Mouse (Mus musculus) urinary bladder, adult 18-20 months (tissue): ENCODE measurements at regions not wholly inside any gene's neighbourhood (a gene's known extent, or its start where the extent isn't known, plus 50 kb on each side); places are given as distances from the start of the nearest gene placed in this dataset.

Experiments
- DNase-seq, 2 experiments: peaks; one replicate each; pipeline ENCODE4 v3.0.0; 2022; ENCODE audit warnings: low spot score in 2 of 2, mixed read lengths in 2 of 2

DNA sequence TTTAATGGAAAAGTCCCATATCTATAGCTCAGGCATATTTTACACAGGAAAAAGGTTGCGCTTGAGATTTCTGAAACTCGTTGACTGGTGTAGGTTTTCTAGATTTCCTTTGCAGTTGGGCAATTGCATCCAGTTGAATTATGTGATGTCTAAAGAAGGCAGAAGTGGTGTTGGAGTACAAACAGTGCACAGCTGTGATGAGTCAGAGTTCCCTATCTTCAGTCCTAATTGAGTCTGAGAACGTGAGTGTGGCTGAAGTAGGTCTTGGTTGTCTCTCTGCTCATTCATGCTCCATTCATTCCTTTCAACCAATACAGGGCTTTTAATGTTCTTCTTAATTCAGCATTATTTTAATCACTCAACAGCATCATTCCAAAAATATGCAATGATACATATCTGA, 142.9 kb upstream of the Dpyd start:
- DNase-seq, result no peak

GRCm38 (mm10) chr3:118421701-118422100, 140.2 kb upstream of the Dpyd start:
- no peak for DNase-seq

DNA sequence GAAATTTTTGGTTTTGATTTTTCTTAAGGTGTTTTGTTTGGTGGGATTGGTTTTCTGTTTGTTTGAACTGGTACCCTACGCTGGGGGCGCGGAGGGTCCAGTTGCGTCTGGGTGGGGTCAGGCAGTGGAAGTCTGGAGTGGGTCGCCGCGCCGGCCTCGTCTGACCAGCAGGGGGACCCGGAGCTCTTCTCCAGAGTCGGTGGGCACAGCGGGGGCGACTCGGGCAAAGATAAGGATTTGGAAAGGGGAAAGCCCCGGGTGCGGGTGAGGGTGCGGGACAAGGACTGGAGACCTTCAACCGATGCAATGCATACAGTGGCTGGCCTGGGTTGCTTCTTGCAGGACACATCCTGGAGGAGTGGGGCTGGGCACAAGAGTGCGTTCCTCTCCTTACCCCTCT, 136.2 kb upstream of the Dpyd start:
- DNase-seq, result no peak

GRCm38 (mm10) chr3:118428523-118428922, 133.4 kb upstream of the Dpyd start:
- DNase-seq, result peak in 1 of 2 experiments; percentile 18

DNA sequence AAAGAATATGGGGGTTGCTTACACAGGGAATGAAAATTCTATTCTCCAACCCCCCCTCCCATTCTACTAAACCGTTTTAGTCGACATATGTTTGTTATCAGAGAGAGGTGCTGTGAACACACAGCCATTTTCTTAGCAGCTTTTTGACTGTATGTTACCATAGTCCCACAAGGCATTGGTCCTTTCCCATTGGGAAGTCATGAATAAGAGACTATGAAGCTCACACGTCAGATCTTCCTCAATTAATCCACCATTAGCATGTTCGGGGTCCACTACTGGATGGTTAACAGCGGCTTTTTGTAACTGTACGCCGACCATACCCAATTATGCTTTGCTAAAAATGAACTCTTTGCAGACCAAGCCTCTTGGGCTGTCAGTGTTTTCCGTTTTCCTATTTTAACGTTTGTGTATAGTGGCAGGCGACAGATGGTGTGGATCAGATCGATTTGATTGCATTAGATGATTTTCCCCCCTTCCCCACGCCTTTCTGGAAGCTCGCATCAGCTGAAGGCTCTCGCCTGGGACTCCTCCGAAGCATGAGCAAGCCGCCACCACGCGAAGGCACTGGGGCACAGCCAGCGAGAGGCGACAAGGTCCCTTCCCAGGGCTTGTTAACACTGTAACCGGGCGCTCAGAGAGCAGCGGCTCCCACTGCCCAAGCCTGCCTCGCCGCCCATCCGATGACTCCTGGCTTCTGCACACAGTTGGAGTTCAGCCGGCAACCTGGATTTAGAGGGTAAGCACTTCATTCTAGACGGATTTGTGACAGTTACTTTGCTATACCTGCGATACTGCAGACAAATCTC, 131.9 kb upstream of the Dpyd start:
- DNase-seq, result no peak

DNA sequence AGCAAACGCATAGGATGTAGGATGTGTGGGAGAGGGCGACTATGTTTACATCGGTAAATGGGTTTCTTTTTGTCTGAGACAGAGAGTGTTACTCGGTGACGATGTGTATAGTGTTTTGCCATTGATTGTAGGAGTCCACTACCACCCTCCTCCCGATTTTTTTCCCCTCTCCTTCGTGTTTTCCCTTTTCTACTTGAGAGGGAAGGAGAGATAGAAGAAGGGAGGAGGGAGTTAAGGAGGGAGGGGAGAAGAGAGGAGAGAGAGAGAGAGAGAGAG, 131.4 kb upstream of the Dpyd start:
- no peak for DNase-seq

- DNase-seq, result peak; percentile 31 to 37
Observed at GRCm38 (mm10) chr3:118431031-118431723, 130.8 kb upstream of the Dpyd start.

DNA sequence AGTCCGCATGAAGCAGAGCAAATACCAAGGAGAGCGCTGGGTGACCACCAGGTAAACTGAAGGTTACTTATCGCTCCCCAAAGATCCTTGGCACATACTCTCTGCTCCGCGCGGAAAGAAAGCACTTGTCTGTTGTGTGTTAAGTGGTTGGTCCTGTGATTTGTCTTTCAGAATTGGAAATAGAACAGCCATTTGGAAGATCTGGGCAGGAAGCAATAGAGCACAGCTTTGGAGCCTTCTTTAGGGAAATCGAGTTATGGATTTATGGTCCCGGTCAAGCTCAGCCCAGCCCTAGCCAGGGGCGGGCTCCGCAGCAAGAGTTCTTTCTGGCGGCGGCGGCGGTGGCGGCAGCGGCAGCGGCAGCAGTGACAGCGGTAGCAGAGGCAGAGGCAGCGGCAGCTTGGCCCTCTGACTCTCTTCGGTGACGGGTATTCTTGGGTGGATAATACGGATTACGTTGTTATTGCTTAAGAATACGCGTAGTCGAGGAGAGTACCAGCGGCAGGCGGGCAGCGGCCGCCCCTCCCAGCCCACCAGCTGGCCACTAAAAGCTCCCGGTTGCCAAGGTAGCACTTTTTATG, 128.4 kb upstream of the Dpyd start:
- no peak for DNase-seq

- DNase-seq, result no peak
Observed at GRCm38 (mm10) chr3:118434311-118434710, 127.6 kb upstream of the Dpyd start.

DNA sequence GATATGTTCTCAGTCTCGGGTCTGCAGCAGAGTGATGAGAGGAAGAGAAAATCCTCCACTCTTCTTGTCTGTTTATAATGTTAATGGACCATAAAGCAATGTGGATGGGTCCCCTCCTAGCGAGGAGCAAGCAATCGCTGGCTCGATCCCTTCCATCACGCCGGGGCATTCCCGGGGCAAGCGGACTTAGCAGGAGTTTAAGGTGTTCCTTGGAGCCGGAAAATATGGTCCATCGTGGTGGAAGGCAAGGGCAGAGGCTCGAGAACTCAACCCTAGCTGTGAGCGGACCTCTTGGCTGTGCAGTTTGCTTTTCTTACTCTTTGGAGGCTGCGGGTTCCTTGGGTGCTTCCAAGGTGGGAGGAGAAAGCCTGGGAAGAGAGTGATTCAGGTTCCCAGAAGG, 127.1 kb upstream of the Dpyd start:
- DNase-seq, result no peak

GRCm38 (mm10) chr3:118435248-118435647, 126.7 kb upstream of the Dpyd start:
- DNase-seq, result no peak

- DNase-seq, result no peak
Observed at GRCm38 (mm10) chr3:118443742-118444332, 118.1 kb upstream of the Dpyd start.

GRCm38 (mm10) chr3:118445360-118445759, 116.6 kb upstream of the Dpyd start:
- DNase-seq, result no peak

GRCm38 (mm10) chr3:118459636-118460035, 102.3 kb upstream of the Dpyd start:
- DNase-seq, result no peak

DNA sequence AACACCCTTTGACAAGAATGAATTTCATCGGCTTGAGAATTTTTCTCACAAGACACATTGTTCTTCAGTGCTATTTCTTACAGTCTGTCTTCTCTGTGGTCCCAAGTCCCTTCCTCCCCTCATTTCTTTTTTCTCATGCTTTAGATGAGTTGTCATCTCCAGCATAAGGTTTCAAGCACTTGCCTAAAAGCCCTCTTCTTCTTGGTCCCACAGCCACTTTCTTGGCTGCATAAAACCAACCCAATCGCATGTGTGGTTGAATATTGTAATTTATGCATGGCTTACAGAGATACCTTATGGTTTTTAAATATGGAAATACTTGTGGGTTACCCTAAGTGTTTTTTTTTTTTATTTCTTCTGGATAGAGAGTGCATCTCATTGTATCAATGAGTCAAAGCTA, 96.3 kb upstream of the Dpyd start:
- DNase-seq, result no peak

DNA sequence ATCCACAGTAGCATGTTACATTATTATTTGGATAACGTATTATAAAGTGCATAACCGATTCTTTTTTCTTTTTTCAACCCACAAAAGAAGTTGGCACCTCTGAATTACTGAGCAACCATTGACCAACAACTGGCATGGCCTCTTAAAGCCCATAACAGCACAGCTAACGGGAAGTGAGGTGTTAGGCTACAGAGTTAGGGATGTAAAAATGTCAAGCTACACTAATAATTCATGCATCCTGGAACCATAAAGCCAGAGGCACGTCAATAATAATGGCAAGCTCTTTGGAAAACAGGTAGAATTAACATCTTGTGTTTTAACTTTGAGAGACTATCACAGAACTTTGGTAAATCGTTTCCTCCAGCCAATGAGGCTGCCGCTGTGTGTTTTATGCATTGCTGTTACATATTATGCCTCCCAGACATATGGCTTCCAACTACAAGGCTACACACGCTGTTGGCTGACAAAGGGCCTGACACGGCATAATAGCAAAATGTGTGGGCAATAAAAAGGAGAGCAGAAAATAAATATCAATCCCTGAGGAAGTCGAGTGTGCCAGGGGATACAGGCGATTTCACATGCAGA, 89.6 kb upstream of the Dpyd start:
- DNase-seq, result no peak

- DNase-seq, result no peak
Observed at GRCm38 (mm10) chr3:118478065-118478464, 83.9 kb upstream of the Dpyd start.

GRCm38 (mm10) chr3:118480515-118481248, 81.2 kb upstream of the Dpyd start:
- no peak for DNase-seq

DNA sequence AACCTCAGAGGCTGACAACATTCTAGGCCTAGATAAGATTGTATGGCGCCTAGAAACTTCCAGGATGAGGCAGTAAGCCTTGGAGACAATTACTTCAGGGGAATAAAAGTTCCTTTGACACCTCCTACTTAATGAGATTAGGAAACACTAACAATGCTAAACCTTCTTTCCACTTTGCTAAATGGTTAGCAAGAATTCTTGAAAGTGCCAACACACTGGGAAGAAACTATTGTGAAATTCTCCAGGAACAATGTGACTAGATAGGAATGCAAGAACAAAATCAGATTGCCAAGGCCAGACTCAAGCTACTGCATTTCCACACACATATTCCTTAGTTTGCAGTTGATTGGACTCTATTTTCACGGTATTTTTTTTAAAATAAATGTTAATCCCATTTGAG, 76.0 kb upstream of the Dpyd start:
- DNase-seq, result no peak

DNA sequence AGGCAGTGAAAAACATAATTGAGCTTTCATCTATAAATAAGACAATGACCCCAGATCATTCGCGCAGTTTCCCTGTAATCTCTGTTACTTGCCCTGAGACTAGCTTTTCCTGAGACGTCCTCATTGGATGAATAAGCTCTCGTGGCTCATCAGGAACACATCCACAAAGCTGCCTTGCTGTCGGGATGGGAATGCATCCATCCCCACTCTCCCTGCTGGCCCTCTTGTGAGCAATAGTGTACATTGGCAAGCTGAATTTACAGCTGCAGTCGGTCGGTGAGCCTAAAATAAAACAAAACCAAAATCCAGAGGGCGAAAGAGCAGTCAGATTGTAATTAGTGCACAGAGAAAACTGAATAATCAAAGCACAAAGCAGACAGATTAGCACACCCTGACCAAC, 74.5 kb upstream of the Dpyd start:
- DNase-seq, result no peak

GRCm38 (mm10) chr3:118491101-118491500, 70.8 kb upstream of the Dpyd start:
- DNase-seq, result no peak

GRCm38 (mm10) chr3:118491871-118492270, 70.1 kb upstream of the Dpyd start:
- no peak for DNase-seq
